Mouse (Mus musculus): ENCODE results near the gene Plbd2. TPM values are rescaled to one million over a fixed set of nuclear protein-coding genes. Genes with fewer than 3 reads are reported as not detected.

The Plbd2 gene
- polyA plus RNA-seq, 1 experiment from 2014 or later: 32.3 TPM

GRCm38 (mm10) chr5:120492437-120492836 lies 11.0 kb downstream of the Plbd2 start:
- Histone ChIP-seq H3K36me3 (peaks cover 71% of the 10 kb centered on the region), H3K9ac (no peak overlapping the region), H3K4me3 (no peak overlapping the region), H3K4me1 (replicated peaks) (peaks cover 30% of the 10 kb centered on the region; the same call in 1 of the 2 replicates), H3K9me3 (no peaks in the 10 kb centered on the region), H3K27ac (no peak overlapping the region), H3K4me2 (no peak overlapping the region), H3K27me3 (no peaks in the 10 kb centered on the region)
- ATAC-seq (ENCODE audit: low FRiP score): no peak
- 65% methylated on average over 11 of the region's 11 CpGs for WGBS

DNA sequence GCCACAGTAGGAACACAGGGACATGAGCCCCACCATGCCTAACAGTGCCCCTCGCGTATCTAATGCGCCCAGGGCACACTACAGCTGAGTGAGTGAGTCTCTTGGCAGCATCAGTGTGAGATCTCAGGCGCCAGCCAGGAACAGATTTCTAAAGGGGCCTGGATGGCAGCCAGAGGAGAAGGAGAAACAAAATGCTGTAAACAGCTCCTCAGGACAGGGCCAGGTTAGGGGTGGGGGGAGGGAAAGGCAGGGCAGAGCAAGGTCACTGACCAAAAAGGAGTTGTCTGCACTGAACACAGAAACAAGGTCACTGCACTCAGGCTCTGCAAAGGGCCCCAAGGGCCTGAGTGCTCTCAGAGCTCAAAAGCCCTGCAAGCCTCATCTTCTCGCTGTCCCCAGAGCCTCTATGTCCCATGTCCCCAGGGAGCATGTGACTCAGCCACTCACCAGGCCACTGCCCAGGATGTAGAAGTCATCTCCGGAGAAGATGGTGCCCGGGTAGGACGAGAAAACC lies 12.7 kb downstream of the Plbd2 start:
- Histone ChIP-seq H3K4me3 (no peak overlapping the region), H3K27ac (peak overlapping the region; percentile 46; the same call in 1 of the 2 replicates), H3K4me2 (no peak overlapping the region), H3K27me3 (no peaks in the 10 kb centered on the region), H3K9ac (0 out of 2 replicates have a peak overlapping the region, but pooled peaks have one; percentile 4), H3K36me3 (peaks cover 76% of the 10 kb centered on the region), H3K4me1 (replicated peaks) (peaks cover 30% of the 10 kb centered on the region; the same call in 1 of the 2 replicates), H3K9me3 (no peaks in the 10 kb centered on the region)
- WGBS: 78% methylated on average over 8 of the region's 8 CpGs
- peak; percentile 37; the same call in 1 of the 2 replicates for ATAC-seq (ENCODE audit: low FRiP score)

- WGBS: 88% methylated on average over 8 of the region's 8 CpGs
- Histone ChIP-seq H3K36me3 (peaks cover 79% of the 10 kb centered on the region), H3K9me3 (no peaks in the 10 kb centered on the region), H3K4me3 (no peak overlapping the region), H3K27ac (no peak overlapping the region), H3K9ac (no peak overlapping the region), H3K27me3 (no peaks in the 10 kb centered on the region), H3K4me1 (replicated peaks) (peaks cover 9% of the 10 kb centered on the region; the same call in 1 of the 2 replicates), H3K4me2 (no peak overlapping the region)
- ATAC-seq (ENCODE audit: low FRiP score): no peak
These were observed 15.6 kb downstream of the Plbd2 start for GRCm38 (mm10) chr5:120487844-120488243.

DNA sequence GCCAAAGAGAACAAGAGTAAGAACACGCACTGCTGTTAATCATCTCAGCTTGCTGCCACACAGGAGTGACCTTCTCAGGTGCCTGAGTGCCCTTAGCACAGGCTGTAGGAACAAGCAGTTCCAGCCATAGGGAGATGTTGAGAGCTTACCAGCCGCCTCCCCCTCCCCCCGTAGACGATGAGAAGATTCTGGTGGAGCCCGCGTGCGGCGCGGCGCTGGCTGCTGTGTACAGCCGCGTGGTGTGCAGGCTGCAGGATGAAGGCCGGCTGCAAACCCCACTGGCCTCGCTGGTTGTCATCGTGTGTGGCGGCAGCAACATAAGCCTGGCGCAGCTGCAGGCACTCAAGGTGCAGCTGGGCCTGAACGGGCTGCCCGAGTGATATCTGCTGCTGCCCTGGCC lies 20.0 kb downstream of the Plbd2 start:
- H3K36me3 ChIP-seq: peaks cover 51% of the 10 kb centered on the region
- no peaks in the 10 kb centered on the region; the same call in 1 of the 2 replicates for H3K4me1 ChIP-seq (replicated peaks)
- H3K4me2 ChIP-seq: no peak overlapping the region
- ATAC-seq (ENCODE audit: low FRiP score): no peak
- H3K4me3 ChIP-seq: no peak overlapping the region
- no peak overlapping the region for H3K27ac ChIP-seq
- 85% methylated on average over 19 of the region's 19 CpGs for whole genome bisulfite sequencing
- no peak overlapping the region for H3K9ac ChIP-seq
- no peaks in the 10 kb centered on the region for H3K9me3 ChIP-seq
- 0 out of 2 replicates have a peak, but pooled peaks cover 2% of the 10 kb centered on the region for H3K27me3 ChIP-seq

DNA sequence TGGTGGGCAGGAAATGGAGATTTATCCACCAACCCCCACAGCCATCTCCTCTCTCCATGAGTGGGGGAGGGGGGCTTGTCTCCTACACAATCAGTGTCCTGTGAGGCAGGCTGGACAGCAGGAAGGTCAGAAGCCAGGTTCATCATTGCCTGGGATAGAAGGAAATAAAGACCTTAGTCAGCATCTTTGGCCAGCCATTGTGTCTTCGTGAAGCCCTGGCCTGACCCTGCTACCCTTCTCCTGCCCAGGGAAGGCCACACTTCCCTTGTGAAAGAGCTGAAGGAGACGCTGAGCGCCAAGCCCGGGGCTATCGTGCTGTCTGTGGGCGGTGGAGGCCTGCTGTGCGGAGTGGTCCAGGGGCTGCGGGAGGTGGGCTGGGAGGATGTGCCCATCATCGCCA lies 22.2 kb downstream of the Plbd2 start:
- ATAC-seq (ENCODE audit: low FRiP score): no peak
- Histone ChIP-seq H3K9me3 (no peaks in the 10 kb centered on the region), H3K9ac (no peak overlapping the region), H3K4me1 (replicated peaks) (peaks cover 2% of the 10 kb centered on the region; the same call in 1 of the 2 replicates), H3K4me3 (no peak overlapping the region), H3K4me2 (no peak overlapping the region), H3K36me3 (peaks cover 30% of the 10 kb centered on the region), H3K27ac (no peak overlapping the region), H3K27me3 (peaks cover 17% of the 10 kb centered on the region; the same call in 1 of the 2 replicates)
- whole genome bisulfite sequencing: 55% methylated on average over 9 of the region's 9 CpGs

- H3K27me3 ChIP-seq: peaks cover 20% of the 10 kb centered on the region; the same call in 1 of the 2 replicates
- H3K27ac ChIP-seq: no peak overlapping the region
- H3K4me2 ChIP-seq: no peak overlapping the region
- H3K9me3 ChIP-seq: no peaks in the 10 kb centered on the region
- 68% methylated on average over 4 of the region's 4 CpGs for WGBS
- H3K36me3 ChIP-seq: peaks cover 13% of the 10 kb centered on the region
- H3K9ac ChIP-seq: no peak overlapping the region
- H3K4me1 ChIP-seq (replicated peaks): peaks cover 5% of the 10 kb centered on the region; the same call in 1 of the 2 replicates
- no peak overlapping the region for H3K4me3 ChIP-seq
- no peak for ATAC-seq (ENCODE audit: low FRiP score)
These were observed 23.9 kb downstream of the Plbd2 start for GRCm38 (mm10) chr5:120479538-120479937.

DNA sequence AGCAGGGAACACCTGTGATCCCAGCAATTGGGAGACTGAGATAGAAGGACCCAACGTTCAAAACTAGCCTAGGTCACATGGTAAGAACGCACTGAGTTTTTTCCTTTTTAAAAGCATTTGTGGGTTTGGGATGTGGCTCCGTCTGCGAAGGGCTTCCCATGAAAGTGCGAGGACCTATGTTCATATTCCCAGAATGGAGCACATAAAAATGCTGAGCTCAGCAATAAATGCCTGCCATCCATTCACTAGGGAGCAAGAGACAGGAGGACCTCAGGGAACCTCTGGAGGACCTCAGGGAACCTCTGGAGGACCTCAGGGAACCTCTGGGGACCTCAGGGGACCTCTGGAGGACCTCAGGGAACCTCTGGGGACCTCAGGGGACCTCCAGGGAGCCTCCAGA lies 25.4 kb downstream of the Plbd2 start:
- WGBS: 86% methylated on average over 5 of the region's 5 CpGs
- H3K4me1 ChIP-seq (replicated peaks): peaks cover 5% of the 10 kb centered on the region; the same call in 1 of the 2 replicates
- no peak for ATAC-seq (ENCODE audit: low FRiP score)
- no peaks in the 10 kb centered on the region for H3K9me3 ChIP-seq
- no peaks in the 10 kb centered on the region for H3K36me3 ChIP-seq
- H3K4me3 ChIP-seq: no peak overlapping the region
- no peak overlapping the region for H3K9ac ChIP-seq
- H3K27me3 ChIP-seq: peaks cover 20% of the 10 kb centered on the region; the same call in 1 of the 2 replicates
- no peak overlapping the region for H3K27ac ChIP-seq
- H3K4me2 ChIP-seq: no peak overlapping the region

DNA sequence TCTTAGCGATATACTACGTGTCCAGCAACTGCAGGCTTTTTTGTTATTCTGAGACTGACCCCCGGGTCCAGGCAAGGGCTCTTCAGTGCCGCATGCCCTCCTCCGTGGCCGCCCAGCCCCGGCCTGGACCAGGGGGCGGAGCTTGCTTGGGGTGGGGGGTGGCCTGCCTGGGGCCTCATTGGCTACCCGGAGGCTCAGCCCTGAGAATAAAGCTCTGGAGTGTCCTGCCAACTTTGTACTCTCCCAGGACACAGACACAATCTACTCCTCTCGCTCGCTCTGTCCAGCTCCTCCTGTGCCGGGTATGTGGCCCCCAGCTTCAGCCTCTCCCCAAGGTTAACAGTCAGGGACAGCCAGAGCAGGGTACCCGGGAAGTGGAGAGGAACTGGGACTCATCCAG lies 27.1 kb downstream of the Plbd2 start, which contains the start of gene Sds:
Gene Sds, plus strand, starts transcription at position 231 of the 400 bp plus-strand sequence.
- no peaks in the 10 kb centered on the region for H3K36me3 ChIP-seq
- 13% methylated on average over 13 of the region's 13 CpGs for WGBS
- no peak within 1 kb of the TSS for H3K27ac ChIP-seq
- H3K9me3 ChIP-seq: no peaks in the 10 kb centered on the region
- no peak within 1 kb of the TSS for H3K4me2 ChIP-seq
- 0 out of 2 replicates have a peak within 1 kb of the TSS, but pooled peaks have one; percentile 5 for H3K9ac ChIP-seq
- ATAC-seq (ENCODE audit: low FRiP score): no peak
- no peak within 1 kb of the TSS for H3K4me3 ChIP-seq
- H3K4me1 ChIP-seq (replicated peaks): peaks cover 5% of the 10 kb centered on the region; the same call in 1 of the 2 replicates
- peaks cover 23% of the 10 kb centered on the region; the same call in 1 of the 2 replicates for H3K27me3 ChIP-seq

- no peak for ATAC-seq (ENCODE audit: low FRiP score)
- no peak overlapping the region for H3K4me2 ChIP-seq
- 0 out of 2 replicates have a peak overlapping the region, but pooled peaks have one; percentile 5 for H3K9ac ChIP-seq
- no peak overlapping the region for H3K27ac ChIP-seq
- peaks cover 5% of the 10 kb centered on the region; the same call in 1 of the 2 replicates for H3K4me1 ChIP-seq (replicated peaks)
- H3K9me3 ChIP-seq: no peaks in the 10 kb centered on the region
- WGBS: 55% methylated on average over 8 of the region's 8 CpGs
- no peak overlapping the region for H3K4me3 ChIP-seq
- peaks cover 23% of the 10 kb centered on the region; the same call in 1 of the 2 replicates for H3K27me3 ChIP-seq
- H3K36me3 ChIP-seq: no peaks in the 10 kb centered on the region
These were observed 27.6 kb downstream of the Plbd2 start for GRCm38 (mm10) chr5:120475861-120476260.

DNA sequence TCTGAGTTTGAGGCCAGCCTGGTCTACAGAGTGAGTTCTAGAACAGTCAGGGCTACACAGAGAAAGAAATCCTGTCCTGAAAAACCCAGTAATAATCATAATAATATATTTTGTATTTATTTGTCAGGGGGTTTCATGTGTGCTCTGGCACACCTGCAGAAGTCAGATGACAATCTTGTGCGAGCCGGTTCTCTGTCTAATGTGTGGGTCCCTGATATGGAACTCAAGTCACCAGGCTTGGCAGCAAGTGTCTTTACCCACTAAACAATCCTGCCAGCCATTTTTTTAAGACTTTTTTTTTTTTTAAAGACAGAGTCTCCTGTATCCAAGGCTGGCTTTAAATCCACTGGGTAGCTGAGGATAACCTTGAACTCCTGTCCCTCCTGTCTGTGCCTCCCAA lies 30.1 kb downstream of the Plbd2 start:
- H3K27me3 ChIP-seq: peaks cover 21% of the 10 kb centered on the region; the same call in 1 of the 2 replicates
- no peak overlapping the region for H3K4me3 ChIP-seq
- no peak overlapping the region for H3K27ac ChIP-seq
- 0 out of 2 replicates have a peak, but pooled peaks cover 5% of the 10 kb centered on the region for H3K4me1 ChIP-seq (replicated peaks)
- H3K9ac ChIP-seq: no peak overlapping the region
- 95% methylated on average over 2 of the region's 2 CpGs for WGBS
- ATAC-seq (ENCODE audit: low FRiP score): no peak
- no peaks in the 10 kb centered on the region for H3K36me3 ChIP-seq
- H3K4me2 ChIP-seq: no peak overlapping the region
- H3K9me3 ChIP-seq: no peaks in the 10 kb centered on the region

- no peak within 1 kb of the TSS for H3K27ac ChIP-seq
- H3K4me3 ChIP-seq: no peak within 1 kb of the TSS
- H3K4me1 ChIP-seq (replicated peaks): 0 out of 2 replicates have a peak, but pooled peaks cover 5% of the 10 kb centered on the region
- H3K27me3 ChIP-seq: peaks cover 15% of the 10 kb centered on the region; the same call in 1 of the 2 replicates
- 84% methylated on average over 8 of the region's 8 CpGs for WGBS
- H3K4me2 ChIP-seq: no peak within 1 kb of the TSS
- no peaks in the 10 kb centered on the region for H3K9me3 ChIP-seq
- no peak for ATAC-seq (ENCODE audit: low FRiP score)
- H3K36me3 ChIP-seq: no peaks in the 10 kb centered on the region
- no peak within 1 kb of the TSS for H3K9ac ChIP-seq
These were observed 30.7 kb downstream of the Plbd2 start, which contains the start of gene Sdsl for GRCm38 (mm10) chr5:120472770-120473169. Gene Sdsl, minus strand, starts transcription at chr5:120472810.

DNA sequence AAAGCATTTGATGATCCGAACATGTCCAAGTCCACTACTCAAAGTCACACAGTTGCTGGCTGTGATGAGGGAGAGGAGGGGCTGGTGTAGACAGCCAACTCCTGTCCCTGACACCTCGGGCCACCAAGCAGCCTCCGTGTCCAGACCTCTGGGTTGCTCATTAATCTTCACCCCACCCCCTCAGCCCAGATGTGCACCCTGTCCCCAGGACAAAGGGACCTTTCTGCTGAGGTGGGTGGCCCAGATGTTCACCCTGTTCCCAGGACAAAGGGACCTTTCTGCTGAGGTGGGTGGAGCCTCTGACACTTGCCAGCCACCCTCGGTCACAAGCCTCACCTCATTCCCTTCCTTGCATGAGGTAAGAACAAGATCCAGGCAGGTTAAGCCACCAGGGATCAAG lies 31.9 kb downstream of the Plbd2 start:
- Histone ChIP-seq H3K27ac (no peak overlapping the region), H3K4me3 (no peak overlapping the region), H3K36me3 (no peaks in the 10 kb centered on the region), H3K4me2 (no peak overlapping the region), H3K9ac (no peak overlapping the region), H3K9me3 (no peaks in the 10 kb centered on the region), H3K4me1 (replicated peaks) (peaks cover 10% of the 10 kb centered on the region; the same call in 1 of the 2 replicates), H3K27me3 (peaks cover 9% of the 10 kb centered on the region; the same call in 1 of the 2 replicates)
- WGBS: 49% methylated on average over 4 of the region's 4 CpGs
- no peak for ATAC-seq (ENCODE audit: low FRiP score)
